Mouse (Mus musculus): ENCODE data around the gene 4921536K21Rik. TPM values are rescaled to one million over a fixed set of nuclear protein-coding genes. Genes with fewer than 3 reads are reported as not detected.

4921536K21Rik gene
- polyA plus RNA-seq, 1 experiment from 2014 or later: 0.20 TPM

- 63% methylated on average over 7 of the region's 7 CpGs for WGBS
Observed at GRCm38 (mm10) chr11:3878660-3879059, 16.2 kb downstream of the 4921536K21Rik start.

GRCm38 (mm10) chr11:3876419-3876818 lies 18.5 kb downstream of the 4921536K21Rik start:
- H3K4me3 ChIP-seq: no peak overlapping the region
- H3K9ac ChIP-seq: no peak overlapping the region
- no peak overlapping the region for H3K27ac ChIP-seq (ENCODE audit: poor library complexity, severe bottlenecking)
- 68% methylated on average over 6 of the region's 6 CpGs for WGBS
- no peaks in the 10 kb centered on the region for H3K4me1 ChIP-seq (replicated peaks)
- no peaks in the 10 kb centered on the region for H3K36me3 ChIP-seq
- H3K27me3 ChIP-seq (replicated peaks): peaks cover 11% of the 10 kb centered on the region; the same call in 1 of the 2 replicates
- ATAC-seq (ENCODE audit: insufficient number of reproducible peaks, low FRiP score): no peak
- H3K4me2 ChIP-seq: no peak overlapping the region
- no peaks in the 10 kb centered on the region for H3K9me3 ChIP-seq (replicated peaks)

More at GRCm38 (mm10) chr11:3878660-3879059, 16.2 kb downstream of the 4921536K21Rik start:
- Histone ChIP-seq H3K4me2 (no peak overlapping the region), H3K4me1 (replicated peaks) (no peaks in the 10 kb centered on the region), H3K27ac (ENCODE audit: poor library complexity, severe bottlenecking) (no peak overlapping the region), H3K27me3 (replicated peaks) (peaks cover 14% of the 10 kb centered on the region; the same call in 1 of the 2 replicates), H3K36me3 (no peaks in the 10 kb centered on the region), H3K9me3 (replicated peaks) (no peaks in the 10 kb centered on the region), H3K4me3 (no peak overlapping the region), H3K9ac (no peak overlapping the region)
- ATAC-seq (ENCODE audit: insufficient number of reproducible peaks, low FRiP score): no peak

DNA sequence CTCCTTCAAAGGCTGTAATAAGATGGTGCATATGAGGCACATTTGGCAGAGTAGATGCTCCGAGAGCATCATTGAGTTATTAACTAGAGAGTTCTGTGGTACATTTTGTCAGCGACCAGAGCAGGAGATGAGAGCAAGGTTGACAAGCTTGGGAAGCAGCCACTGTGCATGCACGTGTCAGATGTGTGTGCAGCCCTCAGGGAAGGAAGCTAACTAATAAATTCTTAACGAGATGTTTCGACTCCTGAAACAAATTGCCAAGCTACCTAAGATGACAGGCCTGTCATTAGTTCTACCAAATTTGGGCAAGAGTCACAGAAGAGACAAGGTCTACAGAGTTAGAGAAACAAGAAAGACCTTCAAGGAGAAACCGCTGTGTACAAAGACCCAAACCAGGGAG lies 30.6 kb downstream of the 4921536K21Rik start:
- no peaks in the 10 kb centered on the region for H3K36me3 ChIP-seq
- no peaks in the 10 kb centered on the region for H3K9me3 ChIP-seq (replicated peaks)
- ATAC-seq (ENCODE audit: insufficient number of reproducible peaks, low FRiP score): no peak
- H3K4me2 ChIP-seq: peak overlapping the region; percentile 74
- H3K27me3 ChIP-seq (replicated peaks): peaks cover 38% of the 10 kb centered on the region
- H3K4me1 ChIP-seq (replicated peaks): peaks cover 5% of the 10 kb centered on the region; the same call in 1 of the 2 replicates
- peak overlapping the region; percentile 53 for H3K4me3 ChIP-seq
- 0 out of 2 replicates have a peak overlapping the region, but pooled peaks have one; percentile 38 for H3K9ac ChIP-seq
- H3K27ac ChIP-seq (ENCODE audit: poor library complexity, severe bottlenecking): no peak overlapping the region
- WGBS: 47% methylated on average over 6 of the region's 6 CpGs

- H3K9ac ChIP-seq: peak within 1 kb of the TSS; percentile 38
- H3K27ac ChIP-seq (ENCODE audit: poor library complexity, severe bottlenecking): no peak within 1 kb of the TSS
- H3K27me3 ChIP-seq (replicated peaks): peaks cover 38% of the 10 kb centered on the region
- H3K36me3 ChIP-seq: no peaks in the 10 kb centered on the region
- WGBS: 3% methylated on average over 54 of the region's 58 CpGs
- H3K9me3 ChIP-seq (replicated peaks): no peaks in the 10 kb centered on the region
- H3K4me2 ChIP-seq: peak within 1 kb of the TSS; percentile 74
- ATAC-seq (ENCODE audit: insufficient number of reproducible peaks, low FRiP score): peak; percentile 92
- peaks cover 5% of the 10 kb centered on the region; the same call in 1 of the 2 replicates for H3K4me1 ChIP-seq (replicated peaks)
- peak within 1 kb of the TSS; percentile 53 for H3K4me3 ChIP-seq
Observed at GRCm38 (mm10) chr11:3863454-3864112, 31.3 kb downstream of the 4921536K21Rik start, which contains the start of gene Osbp2. TSS of gene Osbp2 (minus strand) at chr11:3863903.

DNA sequence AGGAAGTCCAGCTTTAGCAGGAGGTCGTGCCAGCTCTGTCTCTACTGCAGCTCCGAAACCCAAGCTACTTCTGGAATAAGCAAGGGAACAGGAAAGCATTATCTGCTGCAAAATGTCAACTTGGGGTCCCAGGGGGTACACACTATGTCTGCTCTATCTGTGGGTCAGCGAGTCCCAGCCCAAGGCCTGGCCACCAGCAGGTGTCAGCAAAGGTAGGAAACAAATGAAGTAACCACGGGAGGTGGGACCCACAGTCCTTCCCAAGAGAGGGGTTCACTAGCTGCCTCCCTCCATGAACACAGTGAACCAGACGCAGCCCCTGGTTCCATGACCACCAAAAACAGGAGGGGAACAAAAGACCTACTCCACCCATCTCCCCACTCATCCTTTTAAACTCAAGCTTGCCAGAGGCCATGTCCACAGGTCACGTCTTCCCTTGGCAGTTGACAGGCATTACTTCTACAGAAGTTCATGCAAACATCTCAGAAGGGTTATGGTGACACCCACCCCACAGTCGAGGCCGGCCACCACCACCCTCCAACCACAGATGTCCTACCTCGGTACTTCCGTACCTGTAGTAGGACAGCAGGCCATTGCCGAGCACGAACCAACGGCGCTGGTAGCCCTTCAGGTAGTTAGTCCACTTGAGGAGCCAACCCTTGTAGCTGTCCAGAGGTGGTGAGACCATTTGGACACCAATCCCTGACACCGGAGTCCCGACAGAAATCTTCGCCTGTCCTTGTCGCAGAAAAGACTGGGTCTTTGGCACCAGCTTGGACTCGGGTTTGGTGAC lies 32.0 kb downstream of the 4921536K21Rik start:
- peak overlapping the region; percentile 53 for H3K4me3 ChIP-seq
- ATAC-seq (ENCODE audit: insufficient number of reproducible peaks, low FRiP score): no peak
- no peaks in the 10 kb centered on the region for H3K9me3 ChIP-seq (replicated peaks)
- peaks cover 5% of the 10 kb centered on the region; the same call in 1 of the 2 replicates for H3K4me1 ChIP-seq (replicated peaks)
- no peaks in the 10 kb centered on the region for H3K36me3 ChIP-seq
- H3K9ac ChIP-seq: peak overlapping the region; percentile 38; the same call in 1 of the 2 replicates
- 64% methylated on average over 19 of the region's 19 CpGs for WGBS
- H3K27me3 ChIP-seq (replicated peaks): peaks cover 38% of the 10 kb centered on the region
- peak overlapping the region; percentile 74 for H3K4me2 ChIP-seq
- no peak overlapping the region for H3K27ac ChIP-seq (ENCODE audit: poor library complexity, severe bottlenecking)

GRCm38 (mm10) chr11:3860361-3860760 lies 34.5 kb downstream of the 4921536K21Rik start:
- Histone ChIP-seq H3K4me2 (no peak overlapping the region), H3K9ac (no peak overlapping the region), H3K27me3 (replicated peaks) (peaks cover 29% of the 10 kb centered on the region), H3K4me1 (replicated peaks) (peaks cover 5% of the 10 kb centered on the region; the same call in 1 of the 2 replicates), H3K9me3 (replicated peaks) (no peaks in the 10 kb centered on the region), H3K36me3 (no peaks in the 10 kb centered on the region), H3K27ac (ENCODE audit: poor library complexity, severe bottlenecking) (no peak overlapping the region), H3K4me3 (no peak overlapping the region)
- 78% methylated on average over 4 of the region's 4 CpGs for WGBS
- ATAC-seq (ENCODE audit: insufficient number of reproducible peaks, low FRiP score): no peak

- peaks cover 5% of the 10 kb centered on the region; the same call in 1 of the 2 replicates for H3K4me1 ChIP-seq (replicated peaks)
- H3K4me3 ChIP-seq: no peak overlapping the region
- H3K27ac ChIP-seq (ENCODE audit: poor library complexity, severe bottlenecking): no peak overlapping the region
- H3K9ac ChIP-seq: no peak overlapping the region
- peaks cover 26% of the 10 kb centered on the region for H3K27me3 ChIP-seq (replicated peaks)
- no peaks in the 10 kb centered on the region for H3K9me3 ChIP-seq (replicated peaks)
- WGBS: 85% methylated on average over 4 of the region's 4 CpGs
- no peaks in the 10 kb centered on the region for H3K36me3 ChIP-seq
- ATAC-seq (ENCODE audit: insufficient number of reproducible peaks, low FRiP score): no peak
- no peak overlapping the region for H3K4me2 ChIP-seq
Observed at GRCm38 (mm10) chr11:3859778-3860177, 35.1 kb downstream of the 4921536K21Rik start.

DNA sequence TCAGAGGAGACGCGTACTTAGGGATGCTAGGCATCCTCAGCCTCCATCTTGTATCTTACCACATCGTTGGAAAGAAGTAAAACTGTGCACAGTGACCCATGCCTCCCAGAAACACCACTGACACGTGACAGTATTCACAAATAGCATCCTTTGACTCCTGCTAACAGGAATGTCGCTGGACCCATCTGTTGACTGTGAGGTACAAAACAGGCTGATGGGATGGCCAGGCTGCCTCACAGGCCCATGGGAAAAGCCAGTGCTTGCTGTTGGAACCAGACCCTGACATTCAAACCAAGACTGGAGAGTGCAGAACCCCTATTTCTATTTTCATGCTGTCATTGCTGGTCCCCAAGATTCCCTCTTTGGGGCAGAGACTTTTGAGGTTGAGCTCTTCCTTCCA lies 37.0 kb downstream of the 4921536K21Rik start:
- Histone ChIP-seq H3K36me3 (no peaks in the 10 kb centered on the region), H3K9me3 (replicated peaks) (no peaks in the 10 kb centered on the region), H3K27ac (ENCODE audit: poor library complexity, severe bottlenecking) (no peak overlapping the region), H3K27me3 (replicated peaks) (peaks cover 13% of the 10 kb centered on the region), H3K4me1 (replicated peaks) (no peaks in the 10 kb centered on the region; the same call in 1 of the 2 replicates), H3K9ac (no peak overlapping the region), H3K4me3 (no peak overlapping the region), H3K4me2 (no peak overlapping the region)
- WGBS: 70% methylated on average over 5 of the region's 5 CpGs
- no peak for ATAC-seq (ENCODE audit: insufficient number of reproducible peaks, low FRiP score)

GRCm38 (mm10) chr11:3855846-3856245 lies 39.1 kb downstream of the 4921536K21Rik start:
- 88% methylated on average over 5 of the region's 5 CpGs for WGBS
- no peak for ATAC-seq (ENCODE audit: insufficient number of reproducible peaks, low FRiP score)
- no peaks in the 10 kb centered on the region; the same call in 1 of the 2 replicates for H3K4me1 ChIP-seq (replicated peaks)
- no peak overlapping the region for H3K27ac ChIP-seq (ENCODE audit: poor library complexity, severe bottlenecking)
- no peaks in the 10 kb centered on the region for H3K9me3 ChIP-seq (replicated peaks)
- no peak overlapping the region for H3K4me3 ChIP-seq
- H3K36me3 ChIP-seq: no peaks in the 10 kb centered on the region
- no peaks in the 10 kb centered on the region; the same call in 1 of the 2 replicates for H3K27me3 ChIP-seq (replicated peaks)
- no peak overlapping the region for H3K9ac ChIP-seq
- no peak overlapping the region for H3K4me2 ChIP-seq

DNA sequence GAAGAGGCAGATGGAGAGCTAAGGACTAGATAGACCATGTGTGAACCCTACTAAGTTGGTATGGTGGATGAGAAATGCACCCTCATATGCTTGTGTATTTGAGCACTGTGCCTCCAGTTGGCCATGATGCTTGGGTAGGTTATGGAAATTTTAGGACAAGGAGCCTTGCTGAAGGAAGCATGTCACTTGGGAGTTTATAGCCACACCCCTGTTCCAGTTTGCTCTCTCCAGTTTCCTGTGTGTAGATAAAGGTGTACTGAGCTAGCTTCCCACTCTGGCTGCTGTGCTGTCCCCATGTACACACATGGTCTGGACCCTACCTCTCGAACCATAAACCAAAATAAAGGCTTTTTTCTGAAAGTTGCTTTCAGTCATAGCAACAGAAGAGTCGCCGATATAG lies 40.7 kb downstream of the 4921536K21Rik start:
- no peak overlapping the region for H3K4me3 ChIP-seq
- H3K9ac ChIP-seq: no peak overlapping the region
- H3K27me3 ChIP-seq (replicated peaks): no peaks in the 10 kb centered on the region; the same call in 1 of the 2 replicates
- H3K27ac ChIP-seq (ENCODE audit: poor library complexity, severe bottlenecking): no peak overlapping the region
- 83% methylated on average over 3 of the region's 3 CpGs for WGBS
- H3K36me3 ChIP-seq: no peaks in the 10 kb centered on the region
- H3K4me1 ChIP-seq (replicated peaks): no peaks in the 10 kb centered on the region; the same call in 1 of the 2 replicates
- H3K4me2 ChIP-seq: no peak overlapping the region
- ATAC-seq (ENCODE audit: insufficient number of reproducible peaks, low FRiP score): no peak
- no peaks in the 10 kb centered on the region; the same call in 1 of the 2 replicates for H3K9me3 ChIP-seq (replicated peaks)

DNA sequence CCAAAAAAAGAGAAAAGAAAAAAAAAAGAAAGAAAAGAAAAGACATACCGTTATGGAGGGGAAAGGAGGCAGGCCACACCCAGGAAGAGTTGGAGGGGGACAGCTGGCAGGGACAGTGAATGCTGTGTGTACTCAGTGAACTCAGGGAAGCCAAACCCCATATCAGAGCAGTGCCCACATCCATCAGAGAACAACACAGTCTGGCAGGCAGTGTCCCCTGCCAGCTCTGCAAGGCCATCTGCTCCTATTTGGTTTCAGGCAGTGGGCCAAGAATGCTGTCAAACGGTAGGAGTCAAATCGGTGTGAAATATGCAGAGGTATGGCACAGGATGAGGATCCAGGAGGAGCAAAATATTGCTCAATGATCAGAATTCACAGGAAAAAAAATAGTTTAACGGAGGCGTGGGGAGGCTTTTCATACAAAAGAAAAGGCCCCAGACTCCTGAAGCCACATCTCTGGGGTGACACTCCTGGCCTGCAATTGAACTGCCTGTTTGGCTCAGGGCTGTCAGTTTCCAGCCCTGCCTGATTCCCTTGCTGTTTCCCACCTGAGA lies 41.3 kb downstream of the 4921536K21Rik start:
- 61% methylated on average over 5 of the region's 5 CpGs for WGBS
- ATAC-seq (ENCODE audit: insufficient number of reproducible peaks, low FRiP score): no peak
- Histone ChIP-seq H3K4me2 (no peak overlapping the region), H3K27ac (ENCODE audit: poor library complexity, severe bottlenecking) (no peak overlapping the region), H3K27me3 (replicated peaks) (no peaks in the 10 kb centered on the region; the same call in 1 of the 2 replicates), H3K9me3 (replicated peaks) (no peaks in the 10 kb centered on the region; the same call in 1 of the 2 replicates), H3K36me3 (no peaks in the 10 kb centered on the region), H3K9ac (no peak overlapping the region), H3K4me1 (replicated peaks) (no peaks in the 10 kb centered on the region; the same call in 1 of the 2 replicates), H3K4me3 (no peak overlapping the region)
